8 mouse cellular contexts compared by ENCODE assay signal in the genomic region with DNA sequence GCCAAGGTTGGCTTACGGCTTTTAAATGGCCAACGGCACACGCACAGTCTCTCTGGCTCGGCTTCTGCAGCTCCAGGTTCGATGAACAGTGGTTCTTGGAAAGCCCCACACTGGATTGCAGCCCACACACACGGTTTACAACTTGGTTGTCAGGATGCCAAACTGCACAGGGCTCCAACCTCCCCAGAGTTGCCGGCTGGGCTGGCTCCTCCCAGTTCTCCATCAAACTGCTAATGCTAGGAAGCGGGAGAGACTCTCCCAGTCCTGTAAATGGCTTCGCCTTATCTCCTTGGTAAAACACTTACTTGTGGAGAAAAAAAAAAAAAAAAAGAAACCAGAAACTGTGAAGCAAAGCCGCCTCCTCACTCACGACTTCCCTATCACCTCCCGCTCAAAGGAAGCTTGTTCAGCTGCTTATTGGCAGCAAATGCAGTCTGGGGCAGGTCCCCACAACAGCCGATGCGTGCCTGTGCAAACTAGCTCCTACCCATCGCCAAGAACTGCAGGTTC.
DNase-seq lines count a peak whose midpoint lies in the region; ATAC-seq lines count a peak whose summit lies in the region.

No protein-coding gene starts in this region.

- peaks cover 22% of the 10 kb centered on the region for H3K4me1 ChIP-seq in embryonic facial prominence, embryonic 15.5 days
- peaks cover 39% of the 10 kb centered on the region for H3K4me1 ChIP-seq in heart, embryonic 13.5 days
- peaks cover 7% of the 10 kb centered on the region for H3K4me1 ChIP-seq in stomach, embryonic 16.5 days (ENCODE audit: control insufficient read depth, insufficient read depth, low read length)

- 26% methylated on average over 15 of the region's 15 CpGs for WGBS in embryonic facial prominence, embryonic 15.5 days
- 16% methylated on average over 15 of the region's 15 CpGs for WGBS in heart, embryonic 13.5 days
- 17% methylated on average over 15 of the region's 15 CpGs for WGBS in stomach, embryonic 16.5 days

- peak overlapping the region; percentile 15; the same call in 1 of the 2 replicates for H3K4me2 ChIP-seq in embryonic facial prominence, embryonic 15.5 days (replicated peaks)
- peak overlapping the region; percentile 50 for H3K4me2 ChIP-seq in heart, embryonic 13.5 days
- peak overlapping the region; percentile 30 for H3K4me2 ChIP-seq in stomach, embryonic 16.5 days (ENCODE audit: low read depth, low read length)

- H3K36me3 ChIP-seq in embryonic facial prominence, embryonic 15.5 days: no peaks in the 10 kb centered on the region
- no peaks in the 10 kb centered on the region for H3K36me3 ChIP-seq in heart, embryonic 13.5 days
- no peaks in the 10 kb centered on the region for H3K36me3 ChIP-seq in stomach, embryonic 16.5 days (ENCODE audit: control insufficient read depth, insufficient read depth, low read length)

- H3K4me3 ChIP-seq in embryonic facial prominence, embryonic 15.5 days (replicated peaks): no peak overlapping the region
- H3K4me3 ChIP-seq in heart, embryonic 13.5 days: no peak overlapping the region
- H3K4me3 ChIP-seq in stomach, embryonic 16.5 days (replicated peaks; ENCODE audit: low read length): no peak overlapping the region

- H3K9ac ChIP-seq in embryonic facial prominence, embryonic 15.5 days: no peak overlapping the region
- H3K9ac ChIP-seq in heart, embryonic 13.5 days: no peak overlapping the region
- 0 out of 2 replicates have a peak overlapping the region, but pooled peaks have one; percentile 14 for H3K9ac ChIP-seq in stomach, embryonic 16.5 days (ENCODE audit: low read length)

- ATAC-seq in embryonic facial prominence, embryonic 15.5 days (ENCODE audit: insufficient number of reproducible peaks, low FRiP score, low TSS enrichment, low read depth): no peak; the same call in 1 of the 2 replicates
- no peak for ATAC-seq in heart, embryonic 13.5 days (ENCODE audit: extremely low read depth, insufficient number of reproducible peaks, low FRiP score, low TSS enrichment)
- peak; percentile 81 for ATAC-seq in stomach, embryonic 16.5 days (ENCODE audit: insufficient read depth, low FRiP score)
- ATAC-seq in monocyte, adult 5-6 weeks (replicated peaks; ENCODE audit: insufficient number of reproducible peaks, low FRiP score, low TSS enrichment, poor library complexity, severe bottlenecking): no peak

- H3K27ac ChIP-seq in embryonic facial prominence, embryonic 15.5 days (replicated peaks): 0 out of 2 replicates have a peak overlapping the region, but pooled peaks have one; percentile 28
- H3K27ac ChIP-seq in heart, embryonic 13.5 days (replicated peaks): peak overlapping the region; percentile 26; the same call in 1 of the 2 replicates
- peak overlapping the region; percentile 10; the same call in 1 of the 2 replicates for H3K27ac ChIP-seq in stomach, embryonic 16.5 days (ENCODE audit: low read length)

- H3K27me3 ChIP-seq in embryonic facial prominence, embryonic 15.5 days: no peaks in the 10 kb centered on the region
- H3K27me3 ChIP-seq in heart, embryonic 13.5 days (replicated peaks): no peaks in the 10 kb centered on the region
- no peaks in the 10 kb centered on the region for H3K27me3 ChIP-seq in stomach, embryonic 16.5 days (ENCODE audit: control insufficient read depth, insufficient read depth, low read length)

- H3K9me3 ChIP-seq in embryonic facial prominence, embryonic 15.5 days (replicated peaks): no peaks in the 10 kb centered on the region
- H3K9me3 ChIP-seq in heart, embryonic 13.5 days: no peaks in the 10 kb centered on the region
- no peaks in the 10 kb centered on the region for H3K9me3 ChIP-seq in stomach, embryonic 16.5 days (replicated peaks; ENCODE audit: control insufficient read depth, low read length)

- DNase-seq in urinary bladder, adult 18-20 months (ENCODE audit: low spot score in 2 of 2): peak; percentile 19 to 67
- DNase-seq in urinary bladder, adult 2 months (ENCODE audit: low spot score): no peak
- DNase-seq in kidney, postnatal 25 days: peak; percentile 84 to 90
- DNase-seq in lung, postnatal 25 days (ENCODE audit: low spot score): peak; percentile 75
